Mouse (Mus musculus): ENCODE measurements around the gene Mybphl. TPM values are rescaled to one million over a fixed set of nuclear protein-coding genes. Genes with fewer than 3 reads are reported as not detected.

Mybphl gene
- polyA plus RNA-seq, 1 experiment from 2014 or later = not detected

- 35% methylated on average over 22 of the region's 22 CpGs for WGBS
- Histone ChIP-seq H3K9me3 (no peaks in the 10 kb centered on the region), H3K27me3 (no peaks in the 10 kb centered on the region), H3K9ac (no peak overlapping the region), H3K4me1 (replicated peaks) (peaks cover 39% of the 10 kb centered on the region), H3K27ac (replicated peaks) (peak overlapping the region; percentile 67), H3K36me3 (peaks cover 97% of the 10 kb centered on the region), H3K4me3 (no peak overlapping the region), H3K4me2 (no peak overlapping the region)
- peak; percentile 88 for ATAC-seq (ENCODE audit: low read depth)
Measured at GRCm38 (mm10) chr3:108401692-108402527, 37.2 kb downstream of the Mybphl start.

GRCm38 (mm10) chr3:108402528-108402920, 37.8 kb downstream of the Mybphl start:
- Histone ChIP-seq H3K9me3 (no peaks in the 10 kb centered on the region), H3K9ac (no peak overlapping the region), H3K36me3 (peaks cover 96% of the 10 kb centered on the region), H3K4me2 (no peak overlapping the region), H3K4me3 (no peak overlapping the region), H3K4me1 (replicated peaks) (peaks cover 45% of the 10 kb centered on the region), H3K27ac (replicated peaks) (peak overlapping the region; percentile 67), H3K27me3 (no peaks in the 10 kb centered on the region)
- ATAC-seq (ENCODE audit: low read depth) = peak; percentile 5; the same call in 1 of the 2 replicates
- 81% methylated on average over 15 of the region's 15 CpGs for WGBS

GRCm38 (mm10) chr3:108405536-108406305, 41.0 kb downstream of the Mybphl start:
- Histone ChIP-seq H3K36me3 (peaks cover 70% of the 10 kb centered on the region), H3K9me3 (no peaks in the 10 kb centered on the region), H3K4me1 (replicated peaks) (peaks cover 77% of the 10 kb centered on the region), H3K9ac (peak overlapping the region; percentile 41; the same call in 1 of the 2 replicates), H3K27me3 (no peaks in the 10 kb centered on the region), H3K4me3 (no peak overlapping the region), H3K4me2 (peak overlapping the region; percentile 20; the same call in 1 of the 2 replicates), H3K27ac (replicated peaks) (peak overlapping the region; percentile 74)
- 34% methylated on average over 14 of the region's 14 CpGs for WGBS
- no peak for ATAC-seq (ENCODE audit: low read depth)

- Histone ChIP-seq H3K27me3 (no peaks in the 10 kb centered on the region), H3K4me1 (replicated peaks) (peaks cover 84% of the 10 kb centered on the region), H3K9me3 (no peaks in the 10 kb centered on the region), H3K27ac (replicated peaks) (peak overlapping the region; percentile 74), H3K4me2 (peak overlapping the region; percentile 20; the same call in 1 of the 2 replicates), H3K36me3 (peaks cover 64% of the 10 kb centered on the region), H3K4me3 (no peak overlapping the region), H3K9ac (peak overlapping the region; percentile 41; the same call in 1 of the 2 replicates)
- 62% methylated on average over 24 of the region's 24 CpGs for WGBS
- no peak for ATAC-seq (ENCODE audit: low read depth)
Measured at GRCm38 (mm10) chr3:108406306-108406885, 41.7 kb downstream of the Mybphl start.

- 0 out of 2 replicates have a peak overlapping the region, but pooled peaks have one; percentile 4 for H3K4me3 ChIP-seq
Measured at GRCm38 (mm10) chr3:108408517-108409008, 43.9 kb downstream of the Mybphl start.

GRCm38 (mm10) chr3:108409656-108410358, 45.1 kb downstream of the Mybphl start:
- H3K4me2 ChIP-seq = peak overlapping the region; percentile 72
- peak overlapping the region; percentile 96 for H3K27ac ChIP-seq (replicated peaks)
- H3K36me3 ChIP-seq = peaks cover 60% of the 10 kb centered on the region
- peaks cover 96% of the 10 kb centered on the region for H3K4me1 ChIP-seq (replicated peaks)
- no peaks in the 10 kb centered on the region for H3K27me3 ChIP-seq
- ATAC-seq (ENCODE audit: low read depth) = peak; percentile 0
- H3K9me3 ChIP-seq = no peaks in the 10 kb centered on the region
- H3K9ac ChIP-seq = peak overlapping the region; percentile 86
- 10% methylated on average over 8 of the region's 8 CpGs for WGBS
- peak overlapping the region; percentile 46 for H3K4me3 ChIP-seq

More at GRCm38 (mm10) chr3:108408517-108409008, 43.9 kb downstream of the Mybphl start:
- peaks cover 85% of the 10 kb centered on the region for H3K4me1 ChIP-seq (replicated peaks)
- no peaks in the 10 kb centered on the region for H3K9me3 ChIP-seq
- no peak overlapping the region; the same call in 1 of the 2 replicates for H3K27ac ChIP-seq (replicated peaks)
- WGBS = 85% methylated on average over 8 of the region's 8 CpGs
- peak overlapping the region; percentile 72 for H3K4me2 ChIP-seq
- peak overlapping the region; percentile 41 for H3K9ac ChIP-seq
- H3K36me3 ChIP-seq = peaks cover 62% of the 10 kb centered on the region
- no peaks in the 10 kb centered on the region for H3K27me3 ChIP-seq
- ATAC-seq (ENCODE audit: low read depth) = no peak

- 8% methylated on average over 5 of the region's 5 CpGs for WGBS
Measured at GRCm38 (mm10) chr3:108410359-108410714, 45.6 kb downstream of the Mybphl start.

GRCm38 (mm10) chr3:108411026-108411753, 46.5 kb downstream of the Mybphl start:
- WGBS = 24% methylated on average over 5 of the region's 5 CpGs
- H3K36me3 ChIP-seq = peaks cover 47% of the 10 kb centered on the region
- no peak; the same call in 1 of the 2 replicates for ATAC-seq (ENCODE audit: low read depth)

More at GRCm38 (mm10) chr3:108410359-108410714, 45.6 kb downstream of the Mybphl start:
- peak overlapping the region; percentile 96 for H3K27ac ChIP-seq (replicated peaks)
- H3K9ac ChIP-seq = peak overlapping the region; percentile 86
- H3K36me3 ChIP-seq = peaks cover 54% of the 10 kb centered on the region
- no peaks in the 10 kb centered on the region for H3K27me3 ChIP-seq
- H3K4me1 ChIP-seq (replicated peaks) = peaks cover 96% of the 10 kb centered on the region
- ATAC-seq (ENCODE audit: low read depth) = peak; percentile 20
- H3K4me2 ChIP-seq = peak overlapping the region; percentile 72
- peak overlapping the region; percentile 46 for H3K4me3 ChIP-seq
- H3K9me3 ChIP-seq = no peaks in the 10 kb centered on the region

GRCm38 (mm10) chr3:108411754-108412121, 47.0 kb downstream of the Mybphl start:
- Histone ChIP-seq H3K36me3 (peaks cover 41% of the 10 kb centered on the region), H3K4me3 (peak overlapping the region; percentile 46), H3K4me1 (replicated peaks) (peaks cover 87% of the 10 kb centered on the region), H3K9me3 (no peaks in the 10 kb centered on the region), H3K27me3 (no peaks in the 10 kb centered on the region), H3K9ac (peak overlapping the region; percentile 86), H3K27ac (replicated peaks) (peak overlapping the region; percentile 96), H3K4me2 (peak overlapping the region; percentile 72)
- WGBS = 27% methylated on average over 8 of the region's 8 CpGs
- ATAC-seq (ENCODE audit: low read depth) = peak; percentile 51

More at GRCm38 (mm10) chr3:108411026-108411753, 46.5 kb downstream of the Mybphl start:
- Histone ChIP-seq H3K27me3 (no peaks in the 10 kb centered on the region), H3K9me3 (no peaks in the 10 kb centered on the region), H3K4me2 (peak overlapping the region; percentile 72), H3K27ac (replicated peaks) (peak overlapping the region; percentile 96), H3K9ac (peak overlapping the region; percentile 86), H3K4me1 (replicated peaks) (peaks cover 90% of the 10 kb centered on the region), H3K4me3 (peak overlapping the region; percentile 46)

- 97% methylated on average over 35 of the region's 35 CpGs for WGBS
- H3K9ac ChIP-seq = no peak overlapping the region
Measured at GRCm38 (mm10) chr3:108413634-108414360, 49.1 kb downstream of the Mybphl start.

More at GRCm38 (mm10) chr3:108413634-108414360, 49.1 kb downstream of the Mybphl start:
- Histone ChIP-seq H3K27ac (replicated peaks) (no peak overlapping the region), H3K4me2 (peak overlapping the region; percentile 93), H3K27me3 (no peaks in the 10 kb centered on the region), H3K4me3 (peak overlapping the region; percentile 93), H3K4me1 (replicated peaks) (peaks cover 66% of the 10 kb centered on the region), H3K9me3 (no peaks in the 10 kb centered on the region), H3K36me3 (peaks cover 34% of the 10 kb centered on the region)
- no peak for ATAC-seq (ENCODE audit: low read depth)

Measured in neural tube, embryonic 13.5 days (tissue).